12 mouse cellular contexts compared by ENCODE assay signal in genomic region chr9:46482859-46483443, GRCm38 (mm10).
DNase-seq lines count a peak whose midpoint lies in the region; ATAC-seq lines count a peak whose summit lies in the region.
"Had no signal": no experiment of that assay in that cellular context is flagged by ENCODE, and none has a peak within 500 bp of the region (broad histone marks: within the 10 kb centered on the region; RNA-seq: fewer than 3 reads in every experiment).

No protein-coding gene starts in this region.

- peak overlapping the region; percentile 6; the same call in 1 of the 2 replicates for H3K4me2 ChIP-seq in forebrain, embryonic 14.5 days (ENCODE audit: low read length)
- H3K4me2 ChIP-seq in midbrain, embryonic 12.5 days (replicated peaks), result peak overlapping the region; percentile 17; the same call in 1 of the 2 replicates
- H3K4me2 ChIP-seq: heart, embryonic 15.5 days; limb, embryonic 12.5 days had no signal

- H3K36me3 ChIP-seq in forebrain, embryonic 14.5 days (ENCODE audit: control insufficient read depth, insufficient read depth, low read length), result no peaks in the 10 kb centered on the region
- no peaks in the 10 kb centered on the region for H3K36me3 ChIP-seq in midbrain, embryonic 12.5 days
- H3K36me3 ChIP-seq in heart, embryonic 10.5 days, result no peaks in the 10 kb centered on the region
- H3K36me3 ChIP-seq: heart, embryonic 15.5 days; limb, embryonic 12.5 days had no signal

- H3K4me3 ChIP-seq in forebrain, embryonic 14.5 days (ENCODE audit: low read depth, low read length), result no peak overlapping the region
- H3K4me3 ChIP-seq in midbrain, embryonic 12.5 days, result no peak overlapping the region
- no peak overlapping the region for H3K4me3 ChIP-seq in heart, embryonic 10.5 days
- H3K4me3 ChIP-seq: heart, embryonic 15.5 days; limb, embryonic 12.5 days had no signal

- peaks cover 22% of the 10 kb centered on the region for H3K4me1 ChIP-seq in forebrain, embryonic 14.5 days (ENCODE audit: control insufficient read depth, insufficient read depth, low read length)
- H3K4me1 ChIP-seq in midbrain, embryonic 12.5 days, result peaks cover 31% of the 10 kb centered on the region
- H3K4me1 ChIP-seq in heart, embryonic 10.5 days, result peaks cover 10% of the 10 kb centered on the region

- 20% methylated on average over 5 of the region's 5 CpGs for WGBS in forebrain, embryonic 14.5 days
- 24% methylated on average over 5 of the region's 5 CpGs for WGBS in midbrain, embryonic 12.5 days
- 74% methylated on average over 5 of the region's 5 CpGs for WGBS in heart, embryonic 10.5 days

- no peaks in the 10 kb centered on the region for H3K9me3 ChIP-seq in forebrain, embryonic 14.5 days (replicated peaks; ENCODE audit: control insufficient read depth, low read length)
- H3K9me3 ChIP-seq in midbrain, embryonic 12.5 days, result no peaks in the 10 kb centered on the region
- H3K9me3 ChIP-seq in heart, embryonic 10.5 days, result no peaks in the 10 kb centered on the region
- H3K9me3 ChIP-seq: heart, embryonic 15.5 days; limb, embryonic 12.5 days had no signal

- intact Hi-C loops in left cerebral cortex, postnatal 10 days (cut with DNase I), result no loop called here

- ATAC-seq in forebrain, embryonic 14.5 days, result peak; percentile 58
- peak; percentile 48; the same call in 1 of the 2 replicates for ATAC-seq in midbrain, embryonic 12.5 days (ENCODE audit: low FRiP score, low read depth)
- ATAC-seq: lung, postnatal 0 days had no signal

- H3K27ac ChIP-seq in forebrain, embryonic 14.5 days (ENCODE audit: low read depth, low read length), result peak overlapping the region; percentile 53
- peak overlapping the region; percentile 76 for H3K27ac ChIP-seq in midbrain, embryonic 12.5 days (replicated peaks)
- no peak overlapping the region for H3K27ac ChIP-seq in heart, embryonic 10.5 days
- H3K27ac ChIP-seq: heart, embryonic 15.5 days; limb, embryonic 12.5 days had no signal

- DNase-seq in A20 (ENCODE audit: low read depth, low spot score) (peak; percentile 70), MN1 (ENCODE audit: low spot score) (peak; percentile 39)
- peak; percentile 58 for DNase-seq in forebrain, embryonic 14.5 days (ENCODE audit: low spot score)
- no peak for DNase-seq in heart, embryonic 10.5 days (ENCODE audit: low spot score)
- no peak for DNase-seq in left cerebral cortex, postnatal 10 days (ENCODE audit: extremely low spot score in 1 of 2, low spot score in 2 of 2)
- no peak for DNase-seq in cerebellum, adult 18-20 months
- DNase-seq: cerebellum, adult 9-10 months; kidney, adult 9 months had no signal

- no peaks in the 10 kb centered on the region for H3K27me3 ChIP-seq in forebrain, embryonic 14.5 days (replicated peaks; ENCODE audit: control insufficient read depth, insufficient read depth, low read length)
- peaks cover 10% of the 10 kb centered on the region for H3K27me3 ChIP-seq in midbrain, embryonic 12.5 days
- H3K27me3 ChIP-seq in heart, embryonic 10.5 days (ENCODE audit: insufficient read depth, poor library complexity, severe bottlenecking), result peaks cover 21% of the 10 kb centered on the region; the same call in 1 of the 2 replicates
- H3K27me3 ChIP-seq: heart, embryonic 15.5 days had no signal

- peak overlapping the region; percentile 26 for H3K9ac ChIP-seq in forebrain, embryonic 14.5 days (ENCODE audit: low read length)
- peak overlapping the region; percentile 39; the same call in 1 of the 2 replicates for H3K9ac ChIP-seq in midbrain, embryonic 12.5 days (replicated peaks)
- H3K9ac ChIP-seq: heart, embryonic 15.5 days; limb, embryonic 12.5 days had no signal

Comparison
In these comparisons a context has a peak if more than half of its experiments do, and no peak if none do; other contexts are left out.
1. DNase-seq: peak in A20 (single experiment), MN1 (single experiment) and forebrain, embryonic 14.5 days (single experiment); none in heart, embryonic 10.5 days (single experiment), left cerebral cortex, postnatal 10 days (0 of 2) and cerebellum, adult 18-20 months (0 of 2).